Mouse (Mus musculus) MEL (cell line): Measurements from ENCODE around the gene Frmd4a. TPM values are rescaled to one million over a fixed set of nuclear protein-coding genes. Genes with fewer than 3 reads are reported as not detected.

Experiments
- DNase-seq: peaks from one replicate; pipeline ENCODE4 v3.0.0; 2011; ENCODE audit warnings: low read depth, low spot score
- H3K27ac ChIP-seq: 2 replicates; pipeline ENCODE4 v1.5.1; 2012; ENCODE audit warnings: low read depth, mild to moderate bottlenecking, control low read depth, low read length, moderate library complexity; ENCODE audit not compliant: control insufficient read depth
- H3K27me3 ChIP-seq, 2 experiments: fragments of 150-350 bp in 1 of 2; sonication (generic) in 1 of 2; 2 replicates each; pipeline ENCODE4 v1.6.1; 2012; ENCODE audit warnings: low read length in 2 of 2, mild to moderate bottlenecking in 2 of 2, improper control_type of control experiment in 1 of 2, moderate library complexity in 1 of 2; ENCODE audit not compliant: insufficient read depth in 2 of 2, control insufficient read depth in 1 of 2
- H3K36me3 ChIP-seq, 2 experiments: 2 replicates each; pipeline ENCODE4 v1.6.1; 2012 to 2014; ENCODE audit warnings: low read length in 2 of 2, improper control_type of control experiment in 1 of 2, inconsistent platforms in 1 of 2, mild to moderate bottlenecking in 1 of 2; ENCODE audit not compliant: insufficient read depth in 2 of 2, control insufficient read depth in 1 of 2
- H3K4me1 ChIP-seq, 2 experiments: fragments of 150-350 bp in 1 of 2; sonication (generic) in 1 of 2; 2 replicates each; pipeline ENCODE4 v1.6.1; 2012; ENCODE audit warnings: low read length in 2 of 2, improper control_type of control experiment in 1 of 2, mild to moderate bottlenecking in 1 of 2; ENCODE audit not compliant: insufficient read depth in 2 of 2, control insufficient read depth in 1 of 2
- H3K4me3 ChIP-seq, 2 experiments: fragments of 150-350 bp in 1 of 2; sonication (generic) in 1 of 2; 2 replicates each; pipeline ENCODE4 v1.5.1; 2012; ENCODE audit warnings: low read depth in 2 of 2, low read length in 2 of 2, mild to moderate bottlenecking in 2 of 2, moderate library complexity in 2 of 2, control low read depth in 1 of 2, improper control_type of control experiment in 1 of 2; ENCODE audit not compliant: control insufficient read depth in 1 of 2, insufficient read depth in 1 of 2
- H3K79me2 ChIP-seq: 2 replicates; pipeline ENCODE4 v1.6.1; 2012; ENCODE audit warnings: mild to moderate bottlenecking, low read length, moderate library complexity; ENCODE audit not compliant: control insufficient read depth, poor library complexity, insufficient read depth
- H3K9ac ChIP-seq: 2 replicates; pipeline ENCODE4 v1.6.1; 2012; ENCODE audit warnings: low read depth, mild to moderate bottlenecking, control low read depth, low read length, moderate library complexity; ENCODE audit not compliant: control insufficient read depth, poor library complexity, severe bottlenecking
- H3K9me3 ChIP-seq: fragments of 150-350 bp; sonication (generic); replicated peaks from 2 replicates; pipeline ENCODE4 v1.6.1; 2012; ENCODE audit warnings: mild to moderate bottlenecking, low read length, improper control_type of control experiment, moderate library complexity; ENCODE audit not compliant: insufficient read depth
- CHD1 ChIP-seq: IDR thresholded peaks from 2 replicates; pipeline ENCODE4 v1.6.1; 2012; ENCODE audit warnings: low read depth, mild to moderate bottlenecking, inconsistent platforms, low read length, improper control_type of control experiment
- CTCF ChIP-seq, 3 experiments: IDR thresholded peaks in 2 of 3; conservative IDR thresholded peaks in 1 of 3; 2 replicates each; pipeline ENCODE4 v1.5.1; 2011 to 2012; ENCODE audit warnings: low read length in 3 of 3, low read depth in 2 of 3, mild to moderate bottlenecking in 2 of 3, improper control_type of control experiment in 1 of 3, inconsistent platforms in 1 of 3, mixed read lengths in 1 of 3, moderate library complexity in 1 of 3; ENCODE audit not compliant: control insufficient read depth in 1 of 3, insufficient read depth in 1 of 3, poor library complexity in 1 of 3, severe bottlenecking in 1 of 3
- ELF1 ChIP-seq: IDR thresholded peaks from 2 replicates; pipeline ENCODE4 v1.6.1; 2014; ENCODE audit warnings: low read depth, mild to moderate bottlenecking, inconsistent platforms, low read length, improper control_type of control experiment, moderate library complexity
- EP300 ChIP-seq, 2 experiments: IDR thresholded peaks; 2 replicates each; pipeline ENCODE4 v1.6.1; 2011; ENCODE audit warnings: improper control_type of control experiment in 2 of 2, low read length in 2 of 2, low read depth in 1 of 2, mild to moderate bottlenecking in 1 of 2
- ETS1 ChIP-seq: IDR thresholded peaks from 2 replicates; pipeline ENCODE4 v1.6.1; 2012; ENCODE audit warnings: low read depth, mild to moderate bottlenecking, inconsistent platforms, low read length, improper control_type of control experiment, moderate library complexity
- GABPA ChIP-seq: IDR thresholded peaks from 2 replicates; pipeline ENCODE4 v1.6.1; 2012; ENCODE audit warnings: low read depth, mild to moderate bottlenecking, inconsistent platforms, low read length, improper control_type of control experiment, moderate library complexity
- HCFC1 ChIP-seq: IDR thresholded peaks from 2 replicates; pipeline ENCODE4 v1.6.1; 2012; ENCODE audit warnings: low read depth, mild to moderate bottlenecking, inconsistent platforms, low read length, improper control_type of control experiment, moderate library complexity
- MAZ ChIP-seq: IDR thresholded peaks from 2 replicates; pipeline ENCODE4 v1.6.1; 2012; ENCODE audit warnings: low read depth, mild to moderate bottlenecking, inconsistent platforms, low read length, improper control_type of control experiment
- MEF2A ChIP-seq: IDR thresholded peaks from 2 replicates; pipeline ENCODE4 v1.6.1; 2014; ENCODE audit warnings: low read depth, mild to moderate bottlenecking, inconsistent platforms, low read length, improper control_type of control experiment; ENCODE audit not compliant: poor library complexity, insufficient replicate concordance, severe bottlenecking; ENCODE audit errors: extremely low read depth
- MXI1 ChIP-seq: IDR thresholded peaks from 2 replicates; pipeline ENCODE4 v1.6.1; 2011; ENCODE audit warnings: mild to moderate bottlenecking, low read depth, low read length, improper control_type of control experiment
- MYB ChIP-seq: IDR thresholded peaks from 2 replicates; pipeline ENCODE4 v1.6.1; 2011; ENCODE audit warnings: mild to moderate bottlenecking, low read depth, low read length, improper control_type of control experiment
- NRF1 ChIP-seq: IDR thresholded peaks from 2 replicates; pipeline ENCODE4 v1.6.1; 2014; ENCODE audit warnings: low read depth, mild to moderate bottlenecking, inconsistent platforms, low read length, improper control_type of control experiment, moderate library complexity; ENCODE audit not compliant: poor library complexity, insufficient read depth, severe bottlenecking
- POLR2AphosphoS2 ChIP-seq: IDR thresholded peaks from 2 replicates; pipeline ENCODE4 v1.6.1; 2011; ENCODE audit warnings: low read length, improper control_type of control experiment
- RCOR1 ChIP-seq: IDR thresholded peaks from 2 replicates; pipeline ENCODE4 v1.6.1; 2012; ENCODE audit warnings: low read depth, mild to moderate bottlenecking, inconsistent platforms, low read length, improper control_type of control experiment
- SIN3A ChIP-seq: IDR thresholded peaks from 2 replicates; pipeline ENCODE4 v1.6.1; 2012; ENCODE audit warnings: low read length, improper control_type of control experiment, inconsistent platforms
- TAL1 ChIP-seq: IDR thresholded peaks from 2 replicates; pipeline ENCODE4 v1.6.1; 2012; ENCODE audit warnings: mild to moderate bottlenecking, inconsistent platforms, low read length, moderate library complexity, mixed read lengths
- TCF12 ChIP-seq: IDR thresholded peaks from 2 replicates; pipeline ENCODE4 v1.6.1; 2014; ENCODE audit warnings: low read depth, mild to moderate bottlenecking, inconsistent platforms, low read length, improper control_type of control experiment, moderate library complexity
- ZMIZ1 ChIP-seq: IDR thresholded peaks from 2 replicates; pipeline ENCODE4 v1.6.1; 2012; ENCODE audit warnings: low read depth, mild to moderate bottlenecking, inconsistent platforms, low read length, improper control_type of control experiment, moderate library complexity
- polyA plus RNA-seq, 2 experiments: library from polyadenylated mRNA; stranded (reverse) in 1 of 2; unstranded in 1 of 2; fragments of >175 nt in 1 of 2; fragments of >200 nt in 1 of 2; gene quantifications; 2 replicates each; pipeline versions ENCODE4 v1.2.1 to v1.2.4; 2012; ENCODE audit warnings: low replicate concordance in 2 of 2, low read depth in 1 of 2; ENCODE audit not compliant: insufficient read length in 2 of 2, insufficient read depth in 1 of 2, missing spikeins in 1 of 2
- total RNA-seq: library from RNA; depleted of rRNA; stranded (reverse); fragments of 300-350 nt; gene quantifications from 2 replicates; pipeline ENCODE4 v1.2.3, GENCODE M21; 2012

Frmd4a gene
- total and polyA plus RNA-seq, 3 experiments, result 6.4 to 14.4 TPM; not detected in 1

GRCm38 (mm10) chr2:4155406-4155805 is 137.9 kb downstream of the Frmd4a start:
- no peak for DNase-seq
- TF ChIP-seq EP300 (IDR thresholded peaks at IDR 0.05; ENCODE audit: low read depth in 1 of 2, low read length in 2 of 2), result no peak
- TF ChIP-seq, all 39 proteins: peak for 0
- Histone ChIP-seq H3K27ac (no peak overlapping the region), H3K9ac (no peak overlapping the region), H3K79me2 (no peaks in the 10 kb centered on the region), H3K4me1 (no peaks in the 10 kb centered on the region), H3K9me3 (no peaks in the 10 kb centered on the region), H3K36me3 (no peaks in the 10 kb centered on the region), H3K27me3 (no peaks in the 10 kb centered on the region), H3K4me3 (no peak overlapping the region)

GRCm38 (mm10) chr2:4156511-4156910 is 139.0 kb downstream of the Frmd4a start:
- Histone ChIP-seq H3K4me3 (no peak overlapping the region), H3K4me1 (no peaks in the 10 kb centered on the region), H3K9ac (no peak overlapping the region), H3K36me3 (no peaks in the 10 kb centered on the region), H3K27me3 (no peaks in the 10 kb centered on the region), H3K9me3 (no peaks in the 10 kb centered on the region), H3K79me2 (no peaks in the 10 kb centered on the region), H3K27ac (no peak overlapping the region)
- no peak for DNase-seq
- TF ChIP-seq GABPA, result no peak
- no peak for TF ChIP-seq CTCF (IDR thresholded peaks at IDR 0.05 in 2 of 3, conservative IDR thresholded peaks at IDR 0.05 in 1 of 3; ENCODE audit: control insufficient read depth in 1 of 3, insufficient read depth in 1 of 3, low read depth in 2 of 3, low read length in 3 of 3, poor library complexity in 1 of 3, severe bottlenecking in 1 of 3)
- TF ChIP-seq SIN3A, result no peak
- no peak for TF ChIP-seq NRF1
- TF ChIP-seq HCFC1, result no peak

- Histone ChIP-seq H3K4me3 (no peak overlapping the region), H3K9ac (no peak overlapping the region), H3K27me3 (no peaks in the 10 kb centered on the region), H3K27ac (no peak overlapping the region), H3K9me3 (no peaks in the 10 kb centered on the region), H3K4me1 (no peaks in the 10 kb centered on the region), H3K79me2 (no peaks in the 10 kb centered on the region), H3K36me3 (no peaks in the 10 kb centered on the region)
- TF ChIP-seq RCOR1, result no peak
- TF ChIP-seq MXI1, result no peak
- no peak for TF ChIP-seq MAZ
- TF ChIP-seq ZMIZ1, result no peak
- no peak for TF ChIP-seq GABPA
- TF ChIP-seq ETS1, result no peak
- no peak for TF ChIP-seq MEF2A
- no peak for TF ChIP-seq CHD1
- no peak for TF ChIP-seq TAL1
- TF ChIP-seq NRF1, result no peak
- no peak for TF ChIP-seq POLR2AphosphoS2
- no peak for TF ChIP-seq TCF12
- no peak for TF ChIP-seq SIN3A
- no peak for TF ChIP-seq ELF1
- TF ChIP-seq MYB, result no peak
- no peak for DNase-seq
Measured at GRCm38 (mm10) chr2:4157396-4157795, 139.9 kb downstream of the Frmd4a start.
